Mouse (Mus musculus): ENCODE measurements around the gene Lrrc7.

DNA sequence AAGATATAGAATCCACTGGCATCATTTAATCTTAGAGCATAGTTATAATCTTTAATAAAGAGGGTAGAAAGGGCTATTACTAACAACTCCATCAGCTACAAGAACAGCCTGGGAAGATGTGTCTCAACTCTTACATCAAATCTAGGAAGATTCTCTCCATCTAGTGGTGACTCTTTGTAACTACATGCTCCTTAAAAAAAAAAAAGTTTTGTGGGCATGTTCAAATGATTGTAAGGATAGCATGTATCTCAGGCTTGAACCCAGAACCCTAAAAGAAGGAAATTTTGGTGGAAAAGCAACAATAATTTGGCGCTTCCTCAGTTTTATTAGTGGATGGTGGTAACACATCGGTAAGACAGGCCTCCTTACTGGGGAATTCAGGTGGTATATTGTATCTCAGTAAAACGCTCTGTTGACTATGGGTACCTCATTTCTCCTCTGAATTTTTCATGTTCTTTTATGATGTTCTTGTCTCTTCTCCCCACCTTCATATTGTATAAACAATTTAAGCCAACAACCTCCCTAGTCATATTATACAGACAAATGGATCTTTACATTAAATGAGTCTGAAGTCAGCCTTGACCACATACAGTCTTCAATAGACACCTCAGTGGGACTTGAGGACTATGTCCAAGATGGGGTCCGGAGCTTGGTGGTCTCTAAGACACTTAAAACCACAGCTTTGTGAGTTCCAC, 485.2 kb downstream of the Lrrc7 start:
- no peak for TF ChIP-seq HCFC1 (IDR thresholded peaks at IDR 0.05; ENCODE audit: borderline replicate concordance, insufficient read depth, low read length)
- TF ChIP-seq ZNF384 (IDR thresholded peaks at IDR 0.05; ENCODE audit: low read depth, low read length), result peak; percentile 96
- no peak for TF ChIP-seq CHD2 (IDR thresholded peaks at IDR 0.05; ENCODE audit: low read depth, low read length)
- TF ChIP-seq ZC3H11A (IDR thresholded peaks at IDR 0.05; ENCODE audit: borderline replicate concordance, low read depth, low read length), result no peak
- no peak for TF ChIP-seq MAFK (IDR thresholded peaks at IDR 0.05; ENCODE audit: insufficient read depth, low read depth, low read length)
